Mouse (Mus musculus) embryonic facial prominence, embryonic 11.5 days (tissue): ENCODE results near the gene Hist1h2bh. TPM values are rescaled to one million over a fixed set of nuclear protein-coding genes. Genes with fewer than 3 reads are reported as not detected.

Source experiments
- ATAC-seq: fragments of 200-750 bp; cut with Nextera tagmentation; replicated peaks from 2 replicates; pipeline ENCODE4 v1.8.0; 2017; ENCODE audit warnings: low read depth; ENCODE audit not compliant: insufficient number of reproducible peaks, low FRiP score, low TSS enrichment
- DNase-seq: peaks from one replicate; pipeline ENCODE4 v3.0.0-alpha.2; 2015; ENCODE audit warnings: low spot score
- H3K27ac ChIP-seq: fragments of 300-500 bp; sonication (generic); replicated peaks from 2 replicates; pipeline ENCODE4 v1.5.1; 2014; ENCODE audit warnings: mild to moderate bottlenecking, low read depth, low read length, control low read depth
- H3K27me3 ChIP-seq: fragments of 300-500 bp; sonication (generic); 2 replicates; pipeline ENCODE4 v1.6.1; 2014; ENCODE audit warnings: mild to moderate bottlenecking, low read length, moderate library complexity, mixed read lengths; ENCODE audit not compliant: control insufficient read depth, insufficient read depth
- H3K36me3 ChIP-seq: fragments of 300-500 bp; sonication (generic); replicated peaks from 2 replicates; pipeline ENCODE4 v1.6.1; 2014; ENCODE audit warnings: low read depth, mild to moderate bottlenecking, low read length, moderate library complexity, mixed read lengths; ENCODE audit not compliant: control insufficient read depth, insufficient read depth
- H3K4me1 ChIP-seq: fragments of 300-500 bp; sonication (generic); 2 replicates; pipeline ENCODE4 v1.6.1; 2014; ENCODE audit warnings: low read length, mixed read lengths; ENCODE audit not compliant: control insufficient read depth, insufficient read depth
- H3K4me2 ChIP-seq: fragments of 300-500 bp; sonication (generic); 2 replicates; pipeline ENCODE4 v1.6.1; 2014; ENCODE audit warnings: low read depth, mild to moderate bottlenecking, control low read depth, low read length, moderate library complexity
- H3K4me3 ChIP-seq: fragments of 300-500 bp; sonication (generic); 2 replicates; pipeline ENCODE4 v1.5.1; 2014; ENCODE audit warnings: low read depth, low read length, control low read depth
- H3K9ac ChIP-seq: fragments of 300-500 bp; sonication (generic); replicated peaks from 2 replicates; pipeline ENCODE4 v1.6.1; 2014; ENCODE audit warnings: mild to moderate bottlenecking, control low read depth, low read length
- H3K9me3 ChIP-seq: fragments of 300-500 bp; sonication (generic); replicated peaks from 2 replicates; pipeline ENCODE4 v1.6.1; 2016; ENCODE audit warnings: mild to moderate bottlenecking, low read length, inconsistent platforms, mixed read lengths; ENCODE audit not compliant: control insufficient read depth
- WGBS: fragments of 180-500 bp; shearing (Covaris S2); extraction: QIAGEN DNeasy Blood & Tissue Kit; methylation state at CpG from one replicate; pipeline ENCODE4 v1.1.7; 2014; 5-methylcytosine and 5-hydroxymethylcytosine counted together
- polyA plus RNA-seq: library from polyadenylated mRNA; unstranded; fragments of >200 nt; fragmentation: Nextera tagmentation; extraction: Ambion mirVana; gene quantifications from 2 replicates; pipeline ENCODE4 v1.2.1, GENCODE M21; 2014

The Hist1h2bh gene
- polyA plus RNA-seq, 1 experiment from 2014 or later: 0.67 TPM

- H3K4me3 ChIP-seq: no peak overlapping the region
- ATAC-seq: no peak
- H3K4me1 ChIP-seq: no peaks in the 10 kb centered on the region
- no peaks in the 10 kb centered on the region for H3K9me3 ChIP-seq
- H3K4me2 ChIP-seq: no peak overlapping the region
- H3K27ac ChIP-seq: no peak overlapping the region
- WGBS: 61% methylated on average over 5 of the region's 5 CpGs
- DNase-seq: no peak
- no peaks in the 10 kb centered on the region for H3K36me3 ChIP-seq
- no peaks in the 10 kb centered on the region for H3K27me3 ChIP-seq
- no peak overlapping the region for H3K9ac ChIP-seq
Measured at GRCm38 (mm10) chr13:23523976-23524375, 19.2 kb downstream of the Hist1h2bh start.

GRCm38 (mm10) chr13:23521703-23522102 is 21.5 kb downstream of the Hist1h2bh start:
- Histone ChIP-seq H3K9ac (no peak overlapping the region), H3K4me2 (no peak overlapping the region; the same call in 1 of the 2 replicates), H3K4me3 (no peak overlapping the region), H3K27me3 (no peaks in the 10 kb centered on the region), H3K36me3 (no peaks in the 10 kb centered on the region), H3K9me3 (no peaks in the 10 kb centered on the region), H3K4me1 (no peaks in the 10 kb centered on the region), H3K27ac (no peak overlapping the region)
- DNase-seq: peak; percentile 84
- WGBS: 1% methylated on average over 14 of the region's 14 CpGs
- no peak for ATAC-seq

- Histone ChIP-seq H3K36me3 (no peaks in the 10 kb centered on the region), H3K9me3 (no peaks in the 10 kb centered on the region), H3K4me3 (peak overlapping the region; percentile 28), H3K27me3 (no peaks in the 10 kb centered on the region), H3K27ac (no peak overlapping the region), H3K9ac (no peak overlapping the region), H3K4me1 (no peaks in the 10 kb centered on the region), H3K4me2 (peak overlapping the region; percentile 16)
- WGBS: 0% methylated on average over 10 of the region's 10 CpGs
- ATAC-seq (0 out of 2 replicates have a peak, but pooled peaks have one; percentile 10), DNase-seq (peak; percentile 90)
Measured at GRCm38 (mm10) chr13:23519416-23519815, 23.8 kb downstream of the Hist1h2bh start.

- Histone ChIP-seq H3K4me3 (peak overlapping the region; percentile 28), H3K9ac (no peak overlapping the region), H3K4me1 (no peaks in the 10 kb centered on the region), H3K36me3 (no peaks in the 10 kb centered on the region), H3K27ac (no peak overlapping the region), H3K4me2 (peak overlapping the region; percentile 16), H3K27me3 (no peaks in the 10 kb centered on the region), H3K9me3 (no peaks in the 10 kb centered on the region)
- 0% methylated on average over 6 of the region's 6 CpGs for WGBS
- ATAC-seq (peak; percentile 54), DNase-seq (peak; percentile 91)
Measured at GRCm38 (mm10) chr13:23518885-23519284, 24.3 kb downstream of the Hist1h2bh start.

- no peak for ATAC-seq
- H3K9me3 ChIP-seq: no peaks in the 10 kb centered on the region
- DNase-seq: no peak
- H3K4me3 ChIP-seq: peak overlapping the region; percentile 47
- H3K4me2 ChIP-seq: peak overlapping the region; percentile 14
- no peak overlapping the region for H3K9ac ChIP-seq
- WGBS: under 1% methylated on average over 6 of the region's 6 CpGs
- H3K4me1 ChIP-seq: no peaks in the 10 kb centered on the region
- H3K27ac ChIP-seq: no peak overlapping the region
- no peaks in the 10 kb centered on the region for H3K36me3 ChIP-seq
- no peaks in the 10 kb centered on the region for H3K27me3 ChIP-seq
Measured at GRCm38 (mm10) chr13:23518295-23518603, 24.9 kb downstream of the Hist1h2bh start.

GRCm38 (mm10) chr13:23517603-23518294 is 25.4 kb downstream of the Hist1h2bh start:
- Histone ChIP-seq H3K36me3 (no peaks in the 10 kb centered on the region), H3K9ac (peak overlapping the region; percentile 37), H3K27ac (no peak overlapping the region), H3K4me2 (peak overlapping the region; percentile 78), H3K4me3 (peak overlapping the region; percentile 47), H3K27me3 (no peaks in the 10 kb centered on the region), H3K9me3 (no peaks in the 10 kb centered on the region), H3K4me1 (no peaks in the 10 kb centered on the region)
- ATAC-seq (peak; percentile 71), DNase-seq (peak; percentile 90)
- WGBS: under 1% methylated on average over 27 of the region's 27 CpGs

GRCm38 (mm10) chr13:23516822-23517602 is 26.2 kb downstream of the Hist1h2bh start:
- H3K9me3 ChIP-seq: no peaks in the 10 kb centered on the region
- no peaks in the 10 kb centered on the region for H3K4me1 ChIP-seq
- ATAC-seq: 0 out of 2 replicates have a peak, but pooled peaks have one; percentile 4
- H3K36me3 ChIP-seq: no peaks in the 10 kb centered on the region
- peak overlapping the region; percentile 55 for H3K4me2 ChIP-seq
- no peaks in the 10 kb centered on the region for H3K27me3 ChIP-seq
- no peak overlapping the region for H3K27ac ChIP-seq
- DNase-seq: peak; percentile 86
- H3K9ac ChIP-seq: peak overlapping the region; percentile 37
- peak overlapping the region; percentile 47 for H3K4me3 ChIP-seq
- WGBS: under 1% methylated on average over 19 of the region's 19 CpGs
